Mouse (Mus musculus): ENCODE data around the gene Gm29776. TPM values are rescaled to one million over a fixed set of nuclear protein-coding genes. Genes with fewer than 3 reads are reported as not detected.

Gm29776 gene
- total RNA-seq (2021), result not detected in 2 replicates
- long read RNA-seq, experiment 1, result 0 reads
- long read RNA-seq, experiment 2, result 0 reads

- no peak for DNase-seq
Measured at GRCm38 (mm10) chr14:54698733-54699132, at the start of gene Gm29776. Gm29776 (minus strand) TSS chr14:54698833.

- DNase-seq, result no peak
Measured at GRCm38 (mm10) chr14:54746038-54746437, 47.4 kb upstream of the Gm29776 start.

- no peak for DNase-seq
Measured at GRCm38 (mm10) chr14:54744473-54744872, 45.8 kb upstream of the Gm29776 start.

- DNase-seq, result peak; percentile 83
Measured at GRCm38 (mm10) chr14:54742375-54742774, 43.7 kb upstream of the Gm29776 start.

DNA sequence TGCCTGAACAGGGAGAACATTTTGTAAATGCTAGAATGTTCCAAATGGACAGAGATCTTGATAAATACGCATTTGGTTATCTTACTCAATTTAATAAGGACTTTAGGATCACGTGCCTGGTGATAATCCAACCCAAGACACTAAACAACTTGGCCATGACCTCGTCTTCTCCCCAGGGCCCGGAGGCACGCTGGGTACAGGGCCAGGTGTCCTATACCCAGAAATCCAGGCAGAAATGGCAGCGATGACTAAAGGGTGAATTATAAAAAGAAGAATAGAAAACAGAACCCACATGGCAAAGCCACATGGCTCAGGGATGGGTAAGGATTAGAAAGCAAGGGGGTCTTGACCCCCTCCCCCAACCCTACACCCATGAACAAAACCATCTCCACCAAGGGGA lies 43.1 kb upstream of the Gm29776 start:
- peak; percentile 51 for DNase-seq

GRCm38 (mm10) chr14:54737634-54738033 lies 39.0 kb upstream of the Gm29776 start:
- DNase-seq, result no peak

GRCm38 (mm10) chr14:54736555-54737552 lies 38.2 kb upstream of the Gm29776 start:
- DNase-seq, result peak; percentile 23

DNA sequence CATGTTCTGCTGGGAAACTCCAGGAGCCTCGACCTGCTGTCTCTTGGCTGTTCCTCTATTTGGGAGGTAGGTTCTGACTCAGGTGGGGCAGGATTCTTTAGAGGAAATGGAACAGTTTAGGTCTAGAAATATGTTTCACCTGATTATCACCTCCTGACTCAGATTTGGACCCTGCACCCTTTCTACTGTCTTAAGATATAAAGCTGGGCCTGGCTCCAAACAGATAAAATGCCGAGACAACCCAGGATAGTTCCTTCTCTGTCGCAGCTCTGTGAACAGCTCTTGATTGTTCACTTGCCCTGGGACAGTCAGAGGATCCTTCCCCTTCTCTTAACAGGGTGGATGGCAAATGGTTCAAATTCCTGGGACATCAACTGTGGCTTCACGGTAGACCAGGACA lies 36.6 kb upstream of the Gm29776 start:
- DNase-seq, result no peak

GRCm38 (mm10) chr14:54734004-54734403 lies 35.4 kb upstream of the Gm29776 start:
- DNase-seq, result no peak

DNA sequence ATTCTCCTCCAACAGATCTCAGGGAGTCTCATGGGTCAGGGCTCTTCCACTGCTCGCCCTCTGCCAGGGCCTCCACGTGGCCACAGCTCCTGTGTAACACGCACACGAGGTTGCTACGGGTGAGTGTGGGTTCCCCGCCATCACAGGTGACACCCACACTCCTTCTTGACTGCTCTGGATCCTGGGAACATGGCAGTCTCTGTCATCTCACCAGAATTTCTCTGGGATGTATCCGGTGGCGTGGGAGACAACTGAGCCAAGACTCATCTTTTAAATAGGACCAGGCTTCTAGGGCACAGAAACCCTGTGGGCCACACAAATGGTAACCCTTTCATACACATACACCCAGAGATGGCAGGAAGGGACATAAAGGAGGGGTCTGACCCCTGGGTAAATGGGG lies 33.6 kb upstream of the Gm29776 start:
- no peak for DNase-seq

- no peak for DNase-seq
Measured at GRCm38 (mm10) chr14:54730305-54730704, 31.7 kb upstream of the Gm29776 start.

DNA sequence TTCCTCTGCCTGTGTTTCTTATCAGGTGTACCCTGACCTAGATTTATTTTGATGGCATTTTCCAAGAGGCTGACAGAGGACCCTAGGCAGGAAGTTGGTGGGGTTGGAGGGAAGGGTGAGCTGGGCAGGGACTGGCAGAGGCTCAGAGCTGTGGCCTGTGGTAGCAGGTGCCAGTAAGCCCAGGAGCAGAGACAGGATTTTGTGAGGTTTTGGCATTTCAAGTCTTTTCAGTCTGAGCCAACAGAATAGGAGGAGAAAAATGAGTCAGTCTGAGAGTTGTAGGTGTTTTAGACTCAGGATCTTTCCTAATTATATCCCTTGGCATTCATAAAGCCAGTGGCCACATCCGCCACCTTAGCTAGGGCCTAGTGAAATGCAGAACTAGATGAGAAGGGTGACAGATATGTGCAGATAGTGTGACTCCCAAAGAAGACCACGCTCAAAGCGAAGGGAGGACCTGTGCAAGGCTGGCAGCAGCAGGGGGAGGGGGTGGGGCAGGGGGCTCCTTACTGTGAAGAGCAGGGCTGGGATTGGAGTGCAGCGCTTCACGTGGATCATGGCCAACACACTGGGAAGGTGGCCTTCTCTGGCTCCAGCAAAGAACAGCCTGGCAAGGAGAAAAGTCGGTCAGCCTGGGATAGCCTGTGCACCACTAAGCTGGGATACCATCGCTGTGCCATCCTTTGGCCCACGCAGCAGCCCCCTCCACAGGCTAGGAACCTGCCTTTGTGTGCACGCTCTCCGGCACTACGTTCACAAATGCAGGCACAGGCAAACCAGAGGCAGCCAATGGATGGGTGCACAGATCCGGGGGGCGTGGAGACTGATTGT lies 30.4 kb upstream of the Gm29776 start:
- DNase-seq, result no peak

- no peak for DNase-seq
Measured at GRCm38 (mm10) chr14:54727565-54727964, 28.9 kb upstream of the Gm29776 start.

GRCm38 (mm10) chr14:54724049-54724448 lies 25.4 kb upstream of the Gm29776 start:
- no peak for DNase-seq

DNA sequence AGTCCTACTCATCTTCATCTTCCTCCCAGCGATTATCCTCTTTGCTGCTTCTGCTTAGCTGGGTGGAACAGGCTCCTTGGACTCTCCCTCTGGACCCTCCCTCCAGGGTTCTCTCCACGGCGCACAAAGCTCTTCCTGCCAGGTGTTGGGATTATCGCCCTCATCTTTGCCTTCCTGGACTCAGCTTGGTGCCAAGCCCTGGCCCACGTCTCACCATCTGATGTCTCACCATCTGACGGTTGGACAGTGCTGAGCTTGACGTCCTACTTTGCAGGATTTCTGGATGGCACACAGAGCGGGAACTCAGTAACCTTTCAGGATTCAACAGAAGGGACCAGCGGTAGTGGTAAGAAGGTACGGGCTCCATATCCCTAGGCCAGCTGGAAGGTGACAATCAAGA lies 23.1 kb upstream of the Gm29776 start:
- DNase-seq, result no peak

DNA sequence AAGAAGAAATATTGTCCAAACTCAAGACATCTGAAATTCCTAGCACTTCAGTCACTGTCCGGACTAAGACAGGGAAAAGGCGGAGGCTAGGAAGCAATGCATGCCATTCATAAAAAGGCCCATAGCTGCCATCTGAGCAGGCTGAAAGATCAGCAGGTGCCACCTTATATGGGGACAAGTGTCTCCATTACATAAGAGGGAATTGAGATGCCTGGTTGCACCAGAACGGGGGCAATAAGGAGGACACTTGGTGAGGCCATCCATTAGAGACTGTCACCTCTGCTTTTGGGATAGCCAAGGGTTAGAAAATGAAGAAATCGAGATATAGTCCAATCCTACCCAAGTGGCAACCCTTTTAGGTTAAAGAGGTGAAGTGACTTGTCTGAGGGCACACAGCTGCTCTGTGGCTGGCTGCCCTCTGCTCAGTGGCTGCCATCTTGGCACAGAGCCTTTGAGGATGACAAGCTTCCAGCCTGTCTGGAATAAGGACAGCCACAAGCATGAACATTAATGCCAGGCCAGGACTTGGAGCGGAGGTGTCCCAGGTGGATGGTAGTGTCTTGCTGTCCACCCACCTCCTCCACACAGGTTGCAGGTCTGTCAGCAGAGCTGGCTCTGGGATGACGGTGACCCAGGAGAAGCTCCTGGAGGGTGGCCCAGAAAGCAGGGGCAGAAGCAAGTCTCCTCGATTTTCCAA lies 22.2 kb upstream of the Gm29776 start:
- DNase-seq, result peak; percentile 30

DNA sequence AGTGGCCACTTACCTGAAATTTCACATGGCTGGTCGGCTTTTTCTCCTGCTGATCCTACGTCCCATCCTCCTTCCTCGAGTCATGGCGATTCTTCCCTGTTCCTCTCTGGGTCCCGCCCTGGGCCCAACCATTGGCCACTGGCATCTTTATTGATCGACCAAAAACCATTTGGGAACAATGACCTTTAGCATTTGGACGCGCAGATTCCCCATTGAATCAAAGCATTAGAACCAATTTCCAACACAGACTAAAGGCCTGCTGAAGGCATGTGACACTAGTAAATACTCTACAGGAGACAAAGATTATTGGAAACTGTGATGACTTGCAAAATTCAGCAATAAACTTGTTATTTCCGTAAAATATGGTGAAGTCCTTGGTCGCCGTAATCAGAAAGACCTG lies 21.4 kb upstream of the Gm29776 start:
- no peak for DNase-seq

GRCm38 (mm10) chr14:54715402-54715801 lies 16.8 kb upstream of the Gm29776 start:
- no peak for DNase-seq

- peak; percentile 29 for DNase-seq
Measured at GRCm38 (mm10) chr14:54714617-54715081, 16.0 kb upstream of the Gm29776 start.

DNA sequence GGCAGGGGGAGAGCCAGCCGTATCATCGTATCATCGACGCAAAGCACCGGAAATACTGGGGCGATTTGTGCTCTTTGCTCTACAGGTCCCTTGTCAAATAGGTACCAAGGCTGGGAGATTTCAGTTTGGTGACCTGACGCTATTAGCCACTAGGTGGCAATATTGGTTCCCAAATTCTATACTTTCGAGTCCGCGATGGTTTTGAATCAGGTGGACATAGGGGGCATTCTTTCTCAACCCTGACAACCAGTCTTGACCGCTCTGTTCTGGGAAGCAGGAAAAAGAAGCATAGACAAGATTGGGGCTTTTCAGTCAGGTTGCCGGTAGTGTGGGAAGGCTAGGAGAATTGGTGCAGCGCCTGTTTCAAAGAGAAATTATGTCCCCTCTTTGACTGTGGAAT lies 15.5 kb upstream of the Gm29776 start:
- peak; percentile 73 for DNase-seq

DNA sequence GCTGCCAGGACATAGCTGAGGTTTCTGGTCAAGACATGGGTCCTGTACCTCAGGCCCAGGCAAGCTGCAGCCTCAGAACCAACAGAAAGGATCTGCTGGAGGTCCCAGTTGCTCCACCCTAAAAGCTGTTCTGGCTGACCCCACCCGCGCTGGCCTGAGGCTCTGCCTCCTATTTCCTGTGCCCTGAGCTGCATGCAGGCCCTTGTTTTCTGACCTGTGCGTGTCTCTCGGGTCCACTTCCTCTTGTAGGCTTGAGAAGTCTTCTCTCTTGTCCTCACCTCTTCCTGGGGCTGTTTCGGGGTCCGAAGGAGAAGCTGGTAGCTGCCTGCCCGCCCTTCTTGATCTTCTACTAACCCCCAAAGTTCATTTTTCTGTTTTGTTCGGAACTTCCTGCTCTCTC lies 14.2 kb upstream of the Gm29776 start:
- DNase-seq, result peak; percentile 32

GRCm38 (mm10) chr14:54712074-54712473 lies 13.4 kb upstream of the Gm29776 start, which contains the start of gene Cebpe:
Cebpe (minus strand) TSS chr14:54712174.
- no peak for DNase-seq
